Mouse (Mus musculus) heart, postnatal 4 days (tissue): ENCODE measurements around the gene Lbhd2. TPM values are rescaled to one million over a fixed set of nuclear protein-coding genes. Genes with fewer than 3 reads are reported as not detected.

Source experiments
- DNase-seq: peaks from one replicate; pipeline ENCODE4 v3.0.0; 2021
- total RNA-seq, 2 experiments: library from RNA; stranded (reverse); gene quantifications; 2 replicates each; pipeline ENCODE4 v1.2.3; 2021

Lbhd2 gene
- total RNA-seq, 2 experiments from 2014 or later: not detected

DNA sequence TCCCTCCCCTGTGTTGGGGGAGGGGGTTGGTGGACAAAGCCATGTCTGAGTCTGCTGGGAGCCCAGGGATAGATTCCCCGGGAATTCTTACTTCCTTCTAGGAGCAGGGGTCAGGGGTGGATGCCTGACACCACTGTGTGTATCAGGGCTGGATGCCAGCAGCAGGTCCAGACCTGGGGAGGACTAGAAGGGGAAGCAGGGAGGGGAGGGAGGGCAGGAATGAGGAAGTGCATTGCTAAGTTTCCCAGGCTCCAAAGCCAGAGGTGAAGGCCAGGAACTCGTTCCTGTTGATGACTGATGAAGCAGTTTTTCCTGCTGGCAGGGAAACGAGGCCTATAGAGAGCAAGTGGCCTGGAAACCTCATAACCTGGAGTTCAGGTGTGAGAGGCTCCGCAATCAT is 25.5 kb downstream of the Lbhd2 start:
- no peak for DNase-seq

DNA sequence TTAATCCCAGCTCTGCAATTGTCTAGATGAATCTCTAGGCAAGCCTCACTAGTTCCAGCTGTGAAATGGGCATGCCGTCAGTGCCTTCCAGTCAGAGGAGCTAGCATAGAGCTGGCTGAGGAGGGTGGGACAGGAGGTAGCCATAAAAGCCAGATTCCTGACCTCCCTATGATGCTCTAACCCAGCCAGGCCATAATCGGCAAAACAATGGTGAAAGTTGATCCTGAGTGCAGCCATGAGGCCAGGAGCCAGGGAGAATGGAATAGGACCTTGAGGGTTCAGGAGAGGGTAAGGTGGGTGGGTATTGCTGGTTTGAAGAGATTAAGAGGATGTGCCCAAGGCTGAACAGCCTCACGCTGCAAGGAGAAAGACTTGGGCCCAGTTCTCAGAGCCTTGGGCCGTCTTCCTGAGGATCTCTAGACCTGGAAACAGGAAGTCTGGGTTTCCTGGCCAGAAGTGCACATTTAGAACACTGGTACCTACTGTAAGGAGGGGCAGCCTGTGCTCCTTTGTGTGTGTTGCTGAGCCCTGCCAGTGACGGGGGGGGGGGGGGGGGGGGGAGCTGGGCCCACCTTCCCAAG is 26.2 kb downstream of the Lbhd2 start:
- DNase-seq: no peak

DNA sequence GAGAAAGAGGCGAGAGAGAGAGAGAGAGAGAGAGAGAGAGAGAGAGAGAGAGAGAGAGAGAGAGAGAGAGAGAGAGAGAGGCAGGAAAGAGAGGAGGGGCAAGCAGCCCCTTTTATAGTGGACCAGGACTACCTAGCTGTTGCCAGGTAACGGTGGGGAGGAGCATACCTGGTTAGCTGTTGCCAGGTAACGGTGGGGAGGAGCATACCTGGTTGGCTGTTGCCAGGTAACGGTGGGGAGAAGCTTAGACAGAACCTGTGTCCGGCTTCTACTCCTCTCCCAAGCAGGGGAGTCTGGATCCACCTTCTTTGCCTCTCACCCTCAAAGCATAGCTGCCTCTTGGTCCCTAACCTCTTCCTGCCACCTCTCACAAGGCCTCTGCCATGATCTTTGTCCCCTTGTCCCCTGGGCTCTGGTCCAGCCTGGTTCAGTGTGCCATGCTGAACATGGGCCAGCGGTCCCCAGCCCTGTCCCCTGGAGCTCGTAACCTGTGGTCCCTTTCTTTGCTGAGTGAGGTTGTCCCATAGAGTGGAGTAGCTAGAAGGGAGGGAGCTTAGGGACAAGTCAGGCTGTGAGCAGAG is 27.6 kb downstream of the Lbhd2 start:
- DNase-seq: no peak

DNA sequence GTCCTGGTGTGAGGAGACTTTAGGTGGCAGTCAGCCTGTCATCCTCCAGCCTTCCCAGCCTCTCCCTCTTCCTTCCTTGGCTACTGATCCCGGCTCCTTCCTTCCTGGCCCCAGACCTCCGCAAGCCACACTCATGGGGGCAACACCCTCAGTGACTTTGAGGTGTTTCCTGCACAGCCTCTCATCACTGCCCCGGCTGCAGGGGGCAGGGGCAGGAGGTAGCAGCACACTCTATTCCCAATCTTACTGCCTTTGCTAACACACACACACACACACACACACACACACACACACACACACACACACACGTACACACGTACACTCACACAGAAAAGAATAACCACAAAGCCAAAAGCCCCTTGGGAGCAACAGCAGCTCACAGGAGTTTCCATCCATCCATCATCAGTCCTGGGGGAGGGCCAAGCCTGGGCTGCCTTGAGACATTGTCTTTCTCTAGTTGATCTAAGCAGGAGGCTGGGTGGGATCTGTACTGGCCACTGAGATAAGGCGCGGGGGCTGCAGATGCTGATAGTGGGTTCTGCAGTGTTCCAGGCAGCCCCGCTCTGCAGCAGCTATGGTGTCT is 28.2 kb downstream of the Lbhd2 start:
- DNase-seq: peak; percentile 65

DNA sequence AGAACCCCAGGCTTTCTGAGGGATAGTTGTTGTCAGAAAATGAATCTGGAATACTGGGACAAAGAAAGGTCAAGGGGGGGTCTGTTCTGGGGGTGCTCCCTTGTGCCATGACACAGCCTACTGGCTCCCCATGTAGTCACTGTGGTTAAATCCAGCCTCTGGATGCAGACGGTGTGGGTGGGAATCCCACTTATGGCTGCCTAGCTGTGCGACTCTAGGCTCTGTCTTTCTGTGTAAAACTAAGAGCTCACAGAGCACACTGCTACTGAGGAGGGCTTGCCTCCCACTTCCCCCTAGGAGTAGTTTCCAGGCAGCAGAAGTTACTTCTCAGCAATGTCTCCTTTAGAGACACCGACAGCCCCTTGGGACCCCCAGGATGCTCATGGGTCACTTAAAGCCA is 29.6 kb downstream of the Lbhd2 start:
- no peak for DNase-seq

DNA sequence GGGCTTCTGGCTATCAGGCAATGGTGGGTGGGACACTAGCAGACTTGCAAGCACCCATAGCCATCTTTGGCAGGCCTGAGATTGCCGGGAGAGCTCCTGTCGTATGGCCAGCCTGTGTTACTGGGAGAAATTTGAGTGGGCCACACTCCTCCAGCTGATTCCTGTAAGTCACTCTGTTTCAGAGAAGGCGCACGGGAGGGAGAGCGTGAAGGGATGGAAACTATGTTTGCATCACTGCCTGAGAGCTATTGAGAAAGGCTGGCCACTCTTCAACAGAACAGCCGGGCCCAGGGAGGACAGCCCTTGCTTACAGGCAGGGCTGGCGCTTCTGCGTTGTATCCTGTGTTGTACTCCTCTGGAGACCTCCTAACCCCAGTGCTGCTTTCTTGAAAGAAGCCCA is 30.0 kb downstream of the Lbhd2 start:
- DNase-seq: peak; percentile 47

DNA sequence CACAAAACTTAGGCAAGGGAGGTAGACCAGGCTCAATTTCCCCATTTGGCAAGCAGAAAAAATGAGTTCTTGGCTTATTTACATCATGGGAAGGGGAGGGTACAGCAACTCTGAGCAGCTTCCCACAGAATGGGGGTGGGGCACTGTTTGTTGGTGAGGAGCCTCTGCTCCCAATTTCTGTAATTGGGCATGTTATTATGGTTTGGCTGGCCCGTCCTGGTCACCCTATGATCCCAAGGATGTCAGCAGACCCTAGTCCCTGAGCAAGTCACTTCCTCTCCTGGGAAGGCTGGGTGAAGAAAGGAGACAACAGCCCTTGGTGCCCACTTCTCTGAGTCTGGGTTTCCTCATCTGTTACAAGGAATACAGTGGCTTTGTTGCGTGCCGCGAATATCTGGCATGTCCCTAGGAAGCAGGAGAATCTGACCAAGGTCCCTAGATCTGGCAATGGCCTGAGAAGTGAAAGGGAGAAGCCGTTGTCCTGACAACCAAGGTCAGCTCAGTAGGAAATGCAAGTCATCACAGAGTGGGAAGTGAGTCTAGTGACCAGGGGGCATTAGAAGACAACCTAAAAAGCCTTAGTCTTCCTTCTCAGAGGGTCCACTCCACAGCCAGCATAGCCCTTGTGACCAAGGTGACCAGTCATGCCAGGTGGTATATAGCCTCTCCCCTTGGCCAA is 30.8 kb downstream of the Lbhd2 start:
- no peak for DNase-seq

DNA sequence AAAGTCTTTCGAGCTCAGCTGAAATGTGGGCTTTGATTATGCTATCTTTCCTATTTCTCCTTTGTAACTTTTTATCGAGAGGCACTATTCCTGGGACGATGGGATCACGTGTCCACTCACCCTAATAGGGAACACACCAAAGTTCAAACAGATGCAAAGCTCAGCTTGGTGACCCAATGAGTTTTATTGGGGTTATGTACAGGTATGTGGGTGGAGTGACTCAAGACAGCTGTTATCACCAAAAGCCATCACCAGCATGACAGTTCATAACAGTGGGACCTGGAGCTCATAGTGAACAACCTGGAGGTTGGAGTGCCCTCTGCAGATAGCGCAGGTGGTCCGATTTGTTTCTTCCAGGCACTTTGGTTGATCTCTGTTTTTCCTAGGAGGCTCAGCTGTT is 32.2 kb downstream of the Lbhd2 start:
- DNase-seq: no peak

DNA sequence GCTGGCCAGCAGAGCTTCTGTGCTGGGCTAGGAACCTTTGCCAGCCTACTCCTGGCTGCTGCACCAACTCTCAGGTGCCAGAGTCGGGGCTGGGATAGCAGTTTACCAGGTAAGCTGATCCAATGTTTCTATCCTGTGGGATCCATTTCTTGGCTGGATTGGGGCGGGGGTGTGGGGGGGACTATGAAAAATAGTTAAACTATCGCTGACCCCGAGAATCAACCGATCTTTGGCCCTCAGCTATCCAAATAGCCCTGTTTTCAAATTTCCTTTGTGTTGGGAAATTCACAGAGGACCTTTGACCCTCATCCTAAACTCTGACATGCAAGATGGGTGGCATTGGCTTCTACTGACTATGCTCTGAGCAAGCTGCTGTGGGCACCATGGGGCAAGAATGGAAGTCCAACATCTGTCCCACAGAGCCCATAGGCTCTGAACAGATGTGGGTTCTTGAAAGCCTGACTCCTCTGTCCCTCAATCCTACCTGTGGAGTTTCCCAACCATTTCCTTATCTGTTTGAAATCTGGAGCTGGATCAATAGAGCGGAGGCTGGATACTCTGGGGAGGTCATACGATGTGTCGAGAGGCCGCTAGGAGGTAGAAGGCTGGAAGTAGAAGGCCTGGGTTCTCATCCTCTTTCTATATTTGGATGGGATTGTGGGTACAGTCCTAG is 34.2 kb downstream of the Lbhd2 start:
- DNase-seq: no peak

DNA sequence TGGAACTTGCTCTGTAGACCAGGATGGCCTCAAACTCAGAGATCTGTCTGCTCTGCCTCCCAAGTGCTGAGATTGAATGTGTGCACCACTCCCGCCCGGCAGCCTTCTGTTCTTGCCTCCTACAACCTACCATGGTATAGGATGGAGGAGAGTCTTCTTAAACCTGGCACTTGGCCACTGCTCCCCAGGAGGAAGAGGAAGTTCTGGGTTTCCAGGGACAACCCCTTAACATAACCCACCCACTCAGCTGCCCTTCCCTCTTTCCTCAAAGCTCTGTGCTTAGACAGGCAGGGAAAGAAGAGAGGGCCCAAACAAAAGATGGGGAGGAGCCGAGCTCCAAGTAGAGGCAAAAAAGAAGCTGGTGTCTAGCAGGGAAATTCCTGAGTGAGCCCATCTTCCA is 34.9 kb downstream of the Lbhd2 start:
- DNase-seq: no peak

DNA sequence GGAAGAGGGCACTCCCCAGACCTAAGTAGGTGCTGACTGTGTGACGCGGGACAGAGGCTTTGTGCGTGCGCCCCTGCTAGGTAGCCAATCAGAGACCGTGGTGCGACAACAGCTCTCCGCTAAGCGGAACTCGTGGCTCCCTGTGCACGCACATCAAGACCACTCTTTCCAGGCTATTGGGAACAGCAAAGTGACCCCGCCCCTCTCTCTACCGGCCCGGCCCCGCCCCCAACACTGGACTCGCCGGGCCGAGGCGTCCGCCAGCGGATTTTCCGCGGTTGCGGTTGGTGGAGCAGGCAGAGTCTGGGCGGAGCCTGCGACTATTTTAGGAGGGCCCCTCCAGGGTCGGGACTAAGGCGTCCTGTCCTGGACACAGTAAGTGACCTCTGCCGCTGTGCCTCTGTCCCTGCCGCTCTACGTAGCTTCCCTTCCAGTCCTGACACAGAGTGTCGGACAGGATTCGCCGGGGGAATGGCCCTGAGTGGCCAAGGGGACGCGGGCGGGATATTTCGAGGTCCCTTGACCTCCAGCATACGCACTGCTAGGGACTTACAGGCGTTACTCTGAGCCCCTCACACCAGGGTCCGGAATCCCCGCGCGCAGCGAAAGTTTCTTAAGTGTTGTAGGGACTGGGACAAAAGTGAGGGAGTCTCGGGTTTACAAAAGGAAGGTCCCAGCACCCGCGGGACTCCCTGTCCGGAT is 35.9 kb downstream of the Lbhd2 start, which contains the start of gene Tnfaip2:
Tnfaip2 (plus strand) TSS at position 161 of the 702 bp plus-strand sequence.
- peak; percentile 91 for DNase-seq

DNA sequence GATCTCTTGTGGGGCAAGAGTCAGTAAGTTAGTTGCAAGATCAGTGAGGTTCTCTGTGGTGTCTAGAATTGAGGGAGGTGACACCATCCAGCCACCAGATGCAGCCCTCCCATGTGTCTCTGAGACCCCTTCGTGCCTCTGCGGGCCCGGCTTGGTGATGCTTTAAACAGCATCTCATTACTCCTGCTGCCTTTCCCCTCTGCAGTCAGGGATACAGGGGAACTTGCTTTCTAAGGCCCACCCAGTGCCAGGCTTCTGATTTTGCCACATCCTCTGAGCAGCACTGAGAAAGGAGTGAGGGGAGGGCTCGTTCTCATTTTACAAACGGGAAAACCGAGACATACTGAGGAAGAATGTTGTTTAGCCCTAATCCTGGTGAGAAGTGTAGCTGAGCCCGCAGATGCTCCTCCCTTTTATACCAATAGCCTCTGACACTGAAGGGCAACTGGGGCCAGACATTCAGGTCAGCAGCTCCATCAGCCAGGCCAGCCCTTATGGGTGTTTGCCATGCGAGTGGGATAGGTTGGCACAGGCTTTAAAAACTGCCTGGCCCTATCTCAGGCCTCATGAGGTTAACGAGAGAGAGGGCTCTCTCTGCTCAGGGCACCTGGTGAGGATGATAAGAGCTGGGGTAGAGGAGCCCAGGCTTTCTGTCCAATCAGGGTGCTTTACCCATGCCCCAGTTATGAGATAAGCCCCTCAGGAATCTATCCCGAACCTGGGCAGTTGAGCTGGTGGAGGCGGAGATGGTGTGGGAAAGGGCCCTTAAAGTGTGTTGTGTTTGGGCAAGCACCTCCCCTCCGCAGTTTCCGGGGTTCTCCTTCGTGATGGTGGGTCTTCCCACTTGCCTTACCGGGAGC is 36.6 kb downstream of the Lbhd2 start:
- DNase-seq: no peak

DNA sequence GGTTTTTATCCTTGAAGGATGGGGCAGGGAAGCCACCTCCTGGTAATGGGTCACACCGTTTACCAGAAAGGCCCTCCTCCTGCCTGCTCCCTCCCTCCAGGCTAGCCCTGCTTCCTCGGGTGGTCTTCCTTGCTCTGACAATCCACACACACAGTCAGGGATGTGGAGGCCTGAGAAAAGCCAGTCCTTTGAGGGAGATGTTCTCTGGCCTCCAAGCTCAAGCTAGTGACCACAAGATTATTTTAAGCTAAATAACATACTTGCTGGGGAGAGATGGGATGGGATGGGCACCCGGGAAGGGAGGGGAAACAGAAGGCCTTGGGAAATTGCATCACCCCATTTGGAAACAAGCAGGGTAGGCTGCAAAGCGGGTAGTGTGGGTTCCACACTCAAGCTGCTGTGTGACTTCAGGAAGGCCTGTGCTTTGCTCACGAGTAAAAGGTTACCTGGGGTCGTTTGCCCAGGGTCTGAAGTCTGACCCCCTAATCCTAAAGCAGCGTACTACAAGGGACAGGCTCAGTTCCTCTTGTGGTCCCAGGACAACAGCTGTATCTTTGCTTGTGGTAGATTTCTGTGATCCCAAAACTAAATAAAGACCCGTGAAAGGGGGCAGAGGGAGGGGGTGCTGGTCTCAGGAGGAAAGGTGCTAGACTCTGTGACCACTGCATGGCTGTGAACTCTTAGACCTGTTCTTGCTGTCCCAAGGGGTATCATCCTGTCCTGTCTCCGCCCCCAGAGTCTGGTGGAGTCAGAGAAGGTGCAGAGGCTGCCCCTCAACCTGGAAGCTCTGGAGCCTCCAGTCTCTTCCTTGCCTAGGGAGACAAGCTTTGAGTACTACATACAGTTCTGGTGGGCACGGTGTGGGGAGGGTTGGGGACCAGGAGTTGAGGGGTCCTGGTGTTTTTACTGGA is 37.6 kb downstream of the Lbhd2 start:
- DNase-seq: no peak

DNA sequence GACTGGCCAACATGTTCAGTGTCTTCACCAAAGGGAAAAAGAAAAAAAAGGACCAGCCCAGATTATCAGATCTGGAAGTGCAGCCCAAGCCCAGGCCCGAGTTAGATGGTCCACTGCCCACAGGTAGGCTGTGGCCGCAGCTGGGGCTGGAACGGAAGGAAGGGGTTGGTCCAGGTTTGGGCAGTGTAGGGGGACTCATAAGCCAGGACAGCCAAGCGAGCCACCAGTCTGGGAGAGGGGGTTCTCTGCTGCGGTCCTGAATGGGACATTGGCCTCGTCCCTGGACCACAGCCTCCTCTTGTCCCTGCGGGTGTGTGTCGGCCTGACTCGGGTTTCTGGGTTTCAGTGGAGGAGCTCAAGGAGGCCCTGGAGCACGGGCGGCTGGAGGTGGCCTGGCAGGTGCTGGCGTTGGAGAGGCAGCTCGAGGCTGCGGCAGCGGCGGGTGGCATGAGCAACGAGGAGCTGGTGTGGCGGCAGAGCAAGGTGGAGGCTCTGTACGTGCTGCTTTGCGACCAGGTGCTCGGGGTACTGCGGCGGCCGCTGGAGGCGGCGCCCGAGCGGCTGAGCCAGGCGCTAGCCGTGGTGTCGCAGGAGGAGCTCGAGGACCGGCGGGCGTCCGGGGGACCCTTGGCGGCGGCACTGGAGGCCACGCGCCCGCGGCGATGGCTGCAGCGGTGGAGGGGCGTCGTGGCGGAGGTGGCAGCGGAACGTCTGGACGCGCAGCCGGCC is 38.7 kb downstream of the Lbhd2 start:
- DNase-seq: no peak

DNA sequence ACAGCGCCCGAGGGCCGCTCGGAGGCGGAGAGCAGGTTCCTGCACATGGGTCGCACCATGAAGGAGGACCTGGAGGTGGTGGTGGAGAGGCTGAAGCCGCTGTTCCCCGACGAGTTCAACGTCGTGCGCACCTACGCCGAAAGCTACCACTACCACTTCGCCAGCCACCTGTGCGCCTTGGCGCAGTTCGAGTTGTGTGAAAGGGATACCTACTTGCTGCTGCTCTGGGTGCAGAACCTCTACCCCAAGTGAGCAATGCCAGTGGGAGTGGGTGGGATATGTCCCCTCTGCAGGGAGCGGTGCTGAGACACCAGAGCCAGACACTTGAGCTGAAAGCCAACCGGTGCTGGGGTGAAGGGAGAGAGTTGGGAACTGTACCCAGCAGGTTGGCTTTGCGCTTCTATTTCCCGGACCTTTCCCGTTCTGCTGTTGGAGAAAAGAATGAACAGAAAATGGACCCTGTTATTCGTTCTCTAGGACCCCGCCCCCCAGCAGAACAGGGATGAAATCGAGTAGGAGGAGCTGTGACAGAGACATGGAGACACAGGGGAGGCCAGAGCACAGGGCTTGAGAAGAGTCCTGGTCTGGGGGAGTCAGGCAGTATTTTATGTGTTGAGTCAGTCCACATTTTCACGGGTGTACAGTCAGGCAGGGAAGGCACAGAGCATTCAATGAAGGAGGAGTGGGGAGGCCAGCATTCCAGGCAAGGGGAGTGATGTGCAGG is 39.4 kb downstream of the Lbhd2 start:
- DNase-seq: no peak

DNA sequence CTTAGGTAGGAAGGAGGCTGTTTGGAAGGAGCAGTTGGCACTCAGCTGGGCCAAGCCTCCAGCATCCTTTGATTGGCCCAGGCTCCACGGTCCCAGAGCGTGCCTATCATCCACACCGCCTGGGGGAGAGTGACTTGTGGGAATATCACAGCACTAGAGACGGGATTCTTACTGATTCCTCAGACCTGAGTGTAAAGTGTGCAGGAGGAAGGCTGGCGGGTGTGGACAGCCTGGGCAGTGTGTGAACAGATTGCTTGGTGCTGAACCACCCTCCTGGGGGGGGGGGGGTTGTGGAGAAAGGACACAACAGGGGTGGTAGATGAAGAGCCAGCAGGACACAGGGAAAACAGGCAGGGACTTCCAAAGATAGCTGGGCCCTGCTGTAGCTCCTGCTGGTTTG is 40.1 kb downstream of the Lbhd2 start:
- no peak for DNase-seq

DNA sequence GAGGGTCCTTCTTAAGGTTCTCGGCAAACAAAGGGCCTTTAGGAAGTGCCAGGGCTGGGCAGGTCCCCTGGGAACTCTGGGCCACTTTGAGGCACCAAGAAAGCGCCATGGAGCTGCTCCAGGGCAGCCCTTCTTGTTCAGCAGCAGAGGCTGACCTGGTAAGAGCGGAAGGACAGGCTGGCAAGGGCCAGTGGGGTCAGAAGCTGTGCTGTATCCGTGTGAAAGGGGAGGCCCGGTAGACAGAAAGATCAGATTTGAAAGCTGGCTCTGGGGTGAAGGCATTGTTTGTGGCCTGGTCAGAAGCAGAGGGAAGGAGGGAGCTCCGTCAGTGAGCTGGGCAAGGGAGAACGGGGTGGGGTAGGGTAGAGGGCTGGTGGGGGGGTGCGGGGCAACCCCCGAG is 40.7 kb downstream of the Lbhd2 start:
- DNase-seq: peak; percentile 10

DNA sequence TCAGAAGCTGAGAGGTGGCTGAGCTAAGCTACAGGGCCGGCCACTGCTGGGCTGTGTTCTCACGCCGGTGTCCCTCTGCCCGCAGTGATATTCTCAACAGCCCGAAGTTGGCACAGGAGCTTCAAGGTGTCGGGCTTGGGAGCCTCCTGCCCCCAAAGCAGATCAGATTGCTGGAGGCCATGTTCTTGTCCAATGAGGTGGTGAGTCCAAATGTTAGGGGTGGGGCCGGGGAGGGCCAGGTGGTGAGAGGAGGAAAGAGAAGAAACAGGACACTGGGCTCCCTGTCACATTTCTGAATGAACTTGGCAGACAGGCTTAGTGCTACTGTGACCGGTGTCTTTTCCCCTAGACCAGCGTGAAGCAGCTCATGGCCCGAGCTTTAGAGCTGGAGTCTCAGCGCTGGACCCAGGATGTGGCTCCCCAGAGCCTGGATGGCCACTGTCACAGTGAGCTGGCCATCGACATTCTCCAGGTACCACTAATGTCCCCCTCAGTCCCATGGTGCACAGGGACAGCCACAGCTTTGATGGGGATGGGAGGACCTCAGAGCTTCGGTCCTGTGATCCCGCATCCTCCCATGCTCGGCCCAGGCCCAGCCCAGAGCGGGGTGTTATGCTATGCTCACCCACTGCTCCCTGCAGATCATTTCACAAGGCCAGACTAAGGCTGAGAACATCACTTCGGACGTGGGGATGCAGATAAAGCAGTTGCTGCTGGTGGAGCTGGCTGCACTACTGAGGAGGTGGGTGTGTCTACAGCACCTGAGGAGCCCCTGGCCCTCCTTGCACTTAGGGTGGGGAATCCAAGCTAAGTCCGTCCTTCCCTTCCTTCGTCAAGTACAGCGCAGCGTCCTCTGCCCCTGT is 41.5 kb downstream of the Lbhd2 start:
- DNase-seq: peak; percentile 15
